Mouse (Mus musculus) lung, postnatal 10 days (tissue): ENCODE data around the gene Fam117a.
A peak's percentile ranks its signal among the peaks of the same experiment; 100 is the strongest.

ENCODE experiments used
- DNase-seq: peaks from one replicate; pipeline ENCODE4 v3.0.0; 2021

The Fam117a gene

DNA sequence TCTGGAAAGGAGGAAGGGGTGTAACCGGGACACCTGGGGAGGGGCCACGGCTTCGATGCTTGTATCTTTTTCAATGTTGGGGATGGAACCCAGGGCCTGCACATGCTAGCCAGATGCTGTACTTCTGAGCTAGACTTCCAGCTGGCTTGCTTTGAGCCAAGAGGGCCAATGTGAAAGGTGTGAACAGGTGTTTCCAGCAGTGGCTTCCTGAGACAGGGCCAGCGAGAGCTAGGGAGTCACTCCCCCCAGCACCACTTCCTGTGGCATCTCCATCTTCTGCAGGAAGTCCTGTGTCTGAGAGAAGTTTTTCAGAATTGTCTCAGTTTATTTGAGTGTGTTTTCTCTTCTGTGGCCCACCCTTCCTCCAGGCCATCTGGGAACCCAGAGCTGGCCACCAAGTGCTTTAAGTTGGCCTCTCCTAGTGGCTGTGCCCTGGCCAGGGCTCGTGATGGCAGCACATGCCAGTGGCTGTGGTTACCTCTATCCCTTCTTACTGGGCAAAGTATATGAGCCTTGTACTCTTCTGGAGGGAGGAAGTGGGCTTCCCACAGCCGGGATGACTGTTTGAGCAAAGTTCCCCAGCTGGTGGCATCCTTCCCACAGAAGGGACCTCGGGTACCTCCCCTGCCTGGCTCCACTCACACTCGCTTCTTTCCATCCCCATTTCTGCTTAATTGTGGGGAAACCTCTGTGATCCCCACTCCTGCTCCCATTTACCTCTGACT is 30.4 kb downstream of the Fam117a start:
- no peak for DNase-seq

DNA sequence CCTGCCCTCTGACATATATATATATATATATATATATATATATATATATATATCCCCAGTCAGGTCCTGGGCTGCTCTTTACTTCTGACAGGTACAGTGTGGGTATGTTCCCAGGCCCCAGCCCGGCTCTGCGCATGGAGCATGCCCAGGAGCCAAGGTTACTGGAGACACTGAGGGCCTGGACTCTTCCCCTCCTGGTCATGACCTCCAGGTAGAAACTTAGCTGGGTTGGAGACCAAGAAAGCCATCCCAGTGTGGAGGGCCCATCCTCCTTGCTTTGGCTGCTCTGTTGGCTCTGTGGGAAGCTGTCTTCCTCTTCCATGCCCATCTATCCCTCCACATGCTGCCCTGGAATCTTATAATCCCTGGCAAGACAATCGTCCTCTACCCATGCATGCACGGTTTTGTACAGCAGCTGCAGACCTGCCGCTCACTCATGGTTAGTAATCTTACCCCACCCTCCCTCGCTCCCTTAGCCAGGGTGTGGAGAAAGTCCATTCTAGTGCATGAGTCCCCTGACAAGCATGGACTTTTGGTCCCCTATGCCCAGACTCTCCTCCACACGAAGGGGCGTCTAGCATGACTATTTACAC is 31.5 kb downstream of the Fam117a start:
- DNase-seq: no peak

DNA sequence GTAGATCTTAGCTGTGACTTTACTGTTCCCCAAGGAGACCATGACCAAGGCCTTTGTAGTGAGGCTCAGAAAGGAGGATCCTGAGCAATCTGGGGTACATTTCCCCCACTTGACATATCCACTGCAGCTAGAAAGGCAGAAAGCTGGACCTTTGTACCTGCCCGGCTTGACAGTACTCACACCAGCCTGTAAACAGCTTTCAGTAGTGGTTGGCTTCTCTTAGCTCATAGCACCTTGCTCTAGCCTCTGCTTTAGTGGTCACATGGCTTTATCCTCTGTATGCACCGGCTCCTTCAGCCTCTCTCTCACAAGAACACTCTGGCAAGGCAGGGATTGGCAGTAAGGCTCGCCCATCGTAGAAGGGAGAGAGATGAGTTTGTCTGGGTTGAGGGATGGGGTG is 32.1 kb downstream of the Fam117a start:
- no peak for DNase-seq

DNA sequence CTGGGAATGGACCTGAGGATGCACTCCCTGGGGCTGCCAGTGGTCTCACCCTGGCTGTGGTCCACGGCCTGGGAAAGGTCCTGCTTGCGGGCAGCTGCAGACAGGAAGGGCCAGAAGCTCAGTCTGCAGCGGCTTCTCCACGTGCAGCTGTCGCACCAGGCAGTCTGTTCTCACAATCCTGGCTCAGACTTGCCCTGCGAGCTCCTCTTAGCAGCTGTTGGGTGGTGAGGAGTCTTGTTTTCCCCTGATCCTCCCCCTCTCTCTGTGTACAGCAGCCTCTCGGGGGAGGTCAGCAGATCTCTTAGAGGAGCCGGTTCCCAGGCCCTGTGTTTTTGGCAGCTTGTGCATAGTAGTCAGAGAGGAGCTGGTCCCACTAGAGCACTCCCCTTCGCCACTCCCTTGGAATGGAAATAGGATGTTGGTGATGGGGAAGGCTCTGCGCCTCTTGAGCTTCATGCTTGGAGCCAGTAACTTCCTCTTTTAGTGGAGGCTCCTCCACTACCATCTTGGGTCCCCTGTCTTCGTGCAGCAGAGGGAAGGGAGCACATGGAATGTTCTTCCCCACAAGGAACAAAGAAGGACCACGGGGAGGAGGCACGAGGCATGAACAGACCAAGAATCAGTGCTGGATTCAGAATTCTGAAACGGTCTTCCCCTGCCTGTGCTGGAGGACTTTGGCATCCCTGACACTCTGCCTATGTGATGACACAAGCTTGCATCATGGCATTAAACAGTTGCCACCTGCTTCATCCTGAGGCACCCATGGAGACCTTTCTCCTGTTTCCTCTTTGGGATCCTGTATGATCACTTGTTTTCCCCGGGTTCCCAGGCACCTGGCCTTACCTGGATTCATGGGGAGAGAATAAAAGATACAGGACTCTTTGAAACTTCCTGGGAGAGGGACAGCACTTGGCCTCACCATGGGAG is 33.4 kb downstream of the Fam117a start:
- DNase-seq: peak; percentile 78

DNA sequence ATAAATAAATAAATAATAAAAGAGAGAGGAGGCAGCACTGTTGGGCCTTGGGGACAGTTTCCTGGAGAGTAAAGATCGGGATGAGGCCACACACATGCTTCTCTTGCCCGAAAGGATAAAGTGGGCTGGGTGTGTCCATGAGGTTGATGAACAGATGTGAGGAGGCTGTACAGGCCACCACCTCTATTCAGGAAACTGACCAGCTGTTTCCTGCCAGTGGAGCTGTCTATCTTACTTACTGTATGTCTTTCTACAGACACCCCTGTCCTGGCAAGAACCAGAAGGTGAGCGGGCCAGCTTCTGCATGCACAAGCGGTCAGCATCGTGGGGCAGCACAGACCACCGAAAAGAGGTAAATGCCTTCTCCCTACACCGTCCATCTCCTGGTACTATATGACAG is 34.4 kb downstream of the Fam117a start:
- DNase-seq: no peak

DNA sequence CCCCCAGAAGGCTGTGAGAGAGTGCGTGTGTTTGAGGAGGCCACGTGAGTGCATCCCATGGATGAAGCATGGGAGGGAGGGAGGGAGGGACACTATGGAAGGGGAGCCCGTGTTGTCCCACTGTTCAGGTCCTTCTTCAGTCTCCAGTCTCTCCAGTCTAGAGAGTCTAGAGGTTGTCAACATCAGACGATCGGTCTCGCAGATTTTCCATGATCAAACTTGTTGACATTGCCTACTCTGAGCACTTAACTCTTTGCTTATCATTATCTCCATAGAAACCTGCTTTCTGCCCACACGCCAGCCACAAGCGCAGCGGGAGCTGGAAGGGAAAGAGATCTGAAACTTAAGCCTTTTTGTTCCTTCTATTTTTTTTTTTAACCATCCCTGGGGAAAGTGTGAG is 42.1 kb downstream of the Fam117a start:
- DNase-seq: no peak

DNA sequence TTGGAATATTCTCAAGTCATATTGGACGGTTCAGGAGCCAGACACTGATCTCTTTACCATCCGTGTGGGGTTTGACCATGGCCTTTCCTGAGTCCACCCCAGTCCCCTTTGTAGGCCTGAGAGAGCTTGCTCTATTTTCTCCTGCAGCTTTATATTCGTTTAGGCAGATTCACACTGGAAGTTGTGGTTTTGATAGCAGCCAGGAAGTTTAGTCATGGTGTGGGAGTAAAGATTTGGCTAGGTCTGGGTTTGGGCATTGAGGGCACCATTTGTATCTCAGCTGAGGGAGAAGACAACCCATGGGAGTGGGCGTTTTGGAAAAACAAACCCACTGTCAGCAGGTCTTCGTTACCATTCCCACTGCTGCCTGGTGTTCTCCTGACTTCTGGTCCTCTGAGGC is 42.7 kb downstream of the Fam117a start:
- no peak for DNase-seq

DNA sequence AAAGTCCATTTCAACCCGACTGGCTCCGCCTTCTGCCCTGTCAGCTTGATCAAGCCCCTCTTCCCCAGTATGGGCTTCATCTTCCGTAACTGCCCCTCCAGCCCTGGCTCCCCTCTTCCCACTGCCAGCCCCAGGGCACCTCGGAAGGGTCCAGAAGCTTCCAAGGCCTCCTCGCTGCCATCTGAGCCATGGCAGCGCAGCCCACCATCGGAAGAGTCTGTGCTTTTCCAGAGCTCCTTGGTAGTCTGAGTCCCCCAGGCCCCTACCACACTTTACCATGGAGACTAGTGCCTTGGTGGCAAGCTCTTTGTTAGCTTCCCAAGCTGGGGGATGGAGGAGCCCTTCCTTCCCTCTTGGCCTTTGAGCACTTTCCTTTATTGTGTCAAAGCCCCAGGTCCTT is 43.9 kb downstream of the Fam117a start:
- no peak for DNase-seq

DNA sequence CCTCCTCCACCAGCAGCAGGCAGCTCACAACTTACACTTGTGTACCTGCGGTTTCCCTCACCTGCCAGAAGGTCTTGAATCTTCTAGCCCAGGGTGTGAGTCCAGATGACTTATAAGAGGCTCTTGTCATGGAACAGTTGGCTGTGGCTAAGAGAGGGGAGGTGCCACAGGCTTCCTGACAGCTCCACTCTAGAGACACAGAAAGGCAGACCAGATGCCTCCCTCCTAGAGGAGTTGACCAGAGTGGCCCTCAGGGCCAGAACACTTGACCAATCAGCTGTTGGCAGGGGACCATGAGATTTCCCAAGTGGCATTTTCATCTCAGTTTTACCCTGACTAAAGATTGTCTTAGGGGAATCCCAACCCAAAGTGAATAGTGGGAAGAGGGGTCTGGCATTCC is 44.3 kb downstream of the Fam117a start:
- peak; percentile 29 for DNase-seq

DNA sequence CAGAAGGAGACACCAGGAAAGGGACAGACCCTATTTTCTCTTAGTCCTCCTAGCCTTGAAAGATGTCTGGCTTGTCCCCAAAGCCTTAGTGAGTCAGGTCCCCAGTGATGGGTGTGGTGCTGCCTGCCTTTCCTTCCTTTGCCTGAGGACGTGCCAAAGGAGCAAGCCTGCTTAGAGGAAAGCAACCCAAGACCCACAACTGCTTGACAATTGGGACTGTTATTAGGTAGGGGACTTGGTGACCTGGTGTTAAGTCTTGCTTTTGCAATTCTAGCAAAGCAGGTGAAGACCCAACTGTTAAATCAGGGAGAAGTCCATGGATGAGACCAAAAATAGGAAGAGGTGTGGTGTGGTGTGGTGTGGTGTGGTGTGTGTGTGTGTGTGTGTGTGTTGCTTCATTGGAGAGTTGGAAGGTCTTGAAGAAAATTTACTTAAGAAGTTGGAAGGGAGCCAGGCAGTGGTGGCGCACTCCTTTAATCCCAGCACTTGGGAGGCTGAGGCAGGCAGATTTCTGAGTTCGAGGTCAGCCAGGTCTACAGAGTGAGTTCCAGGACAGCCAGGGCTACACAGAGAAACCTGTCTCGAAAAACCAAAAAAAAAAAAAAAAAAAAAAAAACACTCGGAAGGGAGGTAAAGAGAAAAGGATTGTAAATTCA is 46.6 kb downstream of the Fam117a start:
- peak; percentile 48 for DNase-seq

DNA sequence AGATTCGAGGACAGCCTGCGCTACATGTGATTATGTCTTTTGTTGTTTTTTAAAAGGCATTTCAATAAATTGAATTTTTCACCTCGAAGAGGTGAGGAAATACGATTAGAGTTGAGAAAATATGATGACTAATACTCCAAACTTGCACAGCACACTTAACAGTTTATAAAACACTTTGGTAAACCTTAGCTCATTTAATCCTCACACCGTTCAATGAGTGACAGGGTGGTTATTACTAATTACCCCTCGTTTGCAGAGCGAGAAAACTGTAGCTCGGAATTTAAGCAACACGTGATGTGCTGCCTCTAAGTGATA is 47.1 kb downstream of the Fam117a start:
- DNase-seq: no peak

DNA sequence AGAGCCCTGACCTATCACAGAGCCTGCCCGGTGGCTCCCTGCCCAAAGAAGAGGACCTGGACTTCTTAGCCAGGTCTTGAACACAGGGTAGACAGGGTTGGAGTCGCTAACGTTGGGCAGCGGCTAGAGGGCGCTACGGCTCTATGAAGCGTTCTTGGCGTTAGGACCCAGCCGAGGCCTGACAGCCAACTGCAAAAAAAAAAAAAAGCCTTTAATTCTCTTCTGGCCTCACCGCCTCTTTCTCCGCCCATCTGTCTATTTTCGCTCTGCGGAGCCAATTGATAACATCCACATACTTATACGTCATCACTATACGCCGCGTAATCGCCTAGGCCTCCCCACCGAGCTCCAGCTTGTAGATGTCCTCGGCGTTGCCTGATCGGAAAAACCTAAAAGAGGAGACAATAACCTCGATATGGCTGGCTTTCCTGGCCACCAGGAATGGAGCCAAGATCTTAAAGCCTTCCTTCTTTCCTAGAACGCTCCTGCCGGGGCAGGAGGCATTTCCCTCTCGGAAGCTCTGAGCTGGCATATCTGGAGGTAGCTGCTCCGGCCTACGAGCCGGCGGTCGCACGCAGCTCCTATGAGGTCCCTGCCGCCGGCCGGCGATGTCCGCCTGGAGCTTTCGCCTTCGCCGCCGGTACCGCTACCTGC is 47.6 kb downstream of the Fam117a start, which contains the start of gene Slc35b1:
TSS of gene Slc35b1 (plus strand) at position 374 of the 654 bp plus-strand sequence.
- DNase-seq: peak; percentile 97

DNA sequence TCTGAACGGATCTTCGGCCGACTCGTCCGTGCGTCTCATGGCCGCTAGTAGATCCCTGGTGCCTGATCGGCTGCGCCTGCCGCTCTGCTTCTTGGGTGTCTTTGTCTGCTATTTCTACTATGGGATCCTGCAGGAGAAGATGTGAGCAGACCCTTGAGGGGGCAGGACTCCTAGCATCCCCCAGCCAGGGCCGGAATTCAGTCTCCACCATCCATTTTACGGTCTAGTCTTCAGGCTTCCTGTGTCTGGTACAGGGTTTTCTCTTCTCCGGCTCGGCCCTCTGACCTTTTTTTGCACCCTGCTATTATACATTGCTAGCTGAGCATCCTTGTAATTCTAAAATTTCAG is 48.1 kb downstream of the Fam117a start:
- no peak for DNase-seq

DNA sequence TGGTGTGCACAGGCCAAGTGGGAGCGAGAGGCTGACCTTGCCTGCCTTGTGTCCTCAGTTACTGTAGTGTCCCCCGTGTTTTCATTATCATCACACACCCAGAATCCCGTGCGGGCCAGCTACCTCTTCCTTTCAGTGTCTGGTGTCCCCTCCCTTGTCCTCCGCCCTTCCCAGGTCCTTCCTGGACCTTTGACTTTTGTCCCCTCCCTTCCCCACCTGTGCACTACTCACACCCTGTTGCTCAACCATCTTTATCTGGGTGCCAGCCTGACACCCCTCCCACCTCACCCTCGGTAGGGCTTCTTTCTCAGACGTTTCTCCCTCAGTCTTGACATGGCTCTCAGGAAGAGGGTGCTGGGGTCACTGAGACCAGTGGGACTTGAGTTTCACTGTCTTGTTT is 50.5 kb downstream of the Fam117a start:
- DNase-seq: no peak

DNA sequence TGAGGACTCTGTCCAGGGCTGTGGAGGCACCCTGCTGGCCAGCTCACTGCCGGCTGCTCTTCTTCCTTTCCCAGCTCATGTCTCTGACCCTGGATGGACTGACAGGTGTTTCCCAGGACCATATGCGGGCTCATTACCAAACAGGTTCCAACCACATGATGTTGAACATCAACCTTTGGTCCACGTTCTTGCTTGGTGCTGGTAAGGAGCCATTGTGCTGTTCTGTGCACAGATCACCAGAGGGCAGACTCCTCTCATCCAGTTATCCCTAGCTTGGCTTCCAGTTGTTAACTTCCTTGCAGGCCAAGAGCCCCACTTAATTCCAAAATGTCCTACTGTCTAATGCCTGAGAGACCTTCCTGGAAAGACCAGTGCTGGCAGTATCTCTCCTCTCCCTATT is 52.2 kb downstream of the Fam117a start:
- no peak for DNase-seq

DNA sequence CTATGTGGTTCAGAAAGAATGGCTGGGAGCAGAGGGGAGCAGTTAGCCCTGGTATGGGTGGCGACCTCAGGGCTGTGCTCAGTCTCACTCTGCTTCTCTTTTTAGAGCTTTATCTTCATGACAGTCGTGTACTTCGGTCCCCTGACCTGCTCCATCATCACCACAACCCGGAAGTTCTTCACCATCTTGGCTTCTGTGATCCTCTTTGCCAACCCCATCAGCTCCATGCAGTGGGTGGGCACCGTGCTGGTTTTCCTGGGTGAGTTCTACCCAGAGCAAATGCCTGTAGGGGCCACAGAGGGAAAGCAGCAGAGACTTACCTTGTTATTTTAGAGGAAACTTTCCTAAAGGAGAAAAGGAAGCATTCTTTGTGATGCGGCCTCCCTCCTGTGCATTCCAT is 53.6 kb downstream of the Fam117a start:
- no peak for DNase-seq

DNA sequence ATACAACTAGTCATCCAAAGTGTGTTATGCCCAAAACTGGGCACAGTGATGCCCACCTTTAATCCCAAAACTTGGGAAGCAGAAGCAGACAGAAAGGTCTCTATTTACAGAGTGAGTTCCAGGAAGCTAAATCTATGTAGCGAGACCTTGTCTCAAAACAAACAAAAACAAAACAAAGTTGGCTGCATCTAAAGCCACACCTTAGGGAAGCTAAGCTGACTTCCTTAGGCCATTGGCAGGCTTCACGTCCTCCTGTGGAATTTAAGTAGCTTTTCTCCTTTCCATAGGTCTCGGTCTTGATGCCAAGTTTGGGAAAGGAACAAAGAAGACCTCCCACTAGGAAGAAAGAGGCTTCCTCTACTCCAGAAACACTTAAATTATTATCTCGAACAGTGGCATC is 54.4 kb downstream of the Fam117a start:
- no peak for DNase-seq

DNA sequence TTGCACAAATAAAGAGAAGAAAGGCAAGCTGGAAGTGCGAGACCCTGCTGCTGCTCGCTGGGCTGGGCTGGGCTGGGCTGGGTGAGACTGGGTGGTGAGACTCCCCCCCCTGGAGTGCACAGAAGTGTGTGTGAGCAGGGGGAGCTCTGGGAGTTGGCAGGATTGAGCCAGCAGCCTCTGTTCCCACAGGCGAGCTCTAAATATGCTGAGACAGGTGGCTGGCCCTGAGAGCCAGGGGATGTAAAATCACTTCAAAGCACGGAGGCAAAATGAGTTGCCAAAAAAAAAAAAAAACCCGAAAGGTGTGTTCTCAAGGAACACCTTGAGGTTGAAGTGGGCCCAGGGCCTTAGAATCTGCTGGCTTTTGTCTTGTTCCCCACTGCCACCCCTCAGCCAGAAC is 54.9 kb downstream of the Fam117a start:
- no peak for DNase-seq

DNA sequence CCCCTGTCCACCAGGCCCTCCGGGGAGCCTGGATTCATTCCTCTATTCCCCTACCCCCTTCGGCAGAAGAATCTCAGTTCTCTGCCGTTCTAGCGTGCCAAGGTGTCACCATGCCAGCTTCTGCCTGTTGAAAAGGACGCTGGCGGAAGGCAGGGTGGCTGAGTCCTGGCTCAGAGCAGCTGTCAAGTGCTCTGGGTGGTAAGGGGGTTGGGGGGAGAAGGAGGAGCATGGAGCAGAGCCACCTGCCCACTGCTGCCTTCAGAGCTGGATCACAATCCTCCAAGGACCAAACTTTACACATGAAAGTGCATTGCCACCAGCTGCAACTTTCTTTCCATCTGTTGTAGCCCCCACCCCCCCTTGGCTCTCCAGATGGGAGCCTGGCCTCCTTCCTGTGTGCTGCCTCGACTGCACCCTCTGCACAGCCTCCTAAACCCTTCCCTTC is 55.4 kb downstream of the Fam117a start:
- DNase-seq: no peak

DNA sequence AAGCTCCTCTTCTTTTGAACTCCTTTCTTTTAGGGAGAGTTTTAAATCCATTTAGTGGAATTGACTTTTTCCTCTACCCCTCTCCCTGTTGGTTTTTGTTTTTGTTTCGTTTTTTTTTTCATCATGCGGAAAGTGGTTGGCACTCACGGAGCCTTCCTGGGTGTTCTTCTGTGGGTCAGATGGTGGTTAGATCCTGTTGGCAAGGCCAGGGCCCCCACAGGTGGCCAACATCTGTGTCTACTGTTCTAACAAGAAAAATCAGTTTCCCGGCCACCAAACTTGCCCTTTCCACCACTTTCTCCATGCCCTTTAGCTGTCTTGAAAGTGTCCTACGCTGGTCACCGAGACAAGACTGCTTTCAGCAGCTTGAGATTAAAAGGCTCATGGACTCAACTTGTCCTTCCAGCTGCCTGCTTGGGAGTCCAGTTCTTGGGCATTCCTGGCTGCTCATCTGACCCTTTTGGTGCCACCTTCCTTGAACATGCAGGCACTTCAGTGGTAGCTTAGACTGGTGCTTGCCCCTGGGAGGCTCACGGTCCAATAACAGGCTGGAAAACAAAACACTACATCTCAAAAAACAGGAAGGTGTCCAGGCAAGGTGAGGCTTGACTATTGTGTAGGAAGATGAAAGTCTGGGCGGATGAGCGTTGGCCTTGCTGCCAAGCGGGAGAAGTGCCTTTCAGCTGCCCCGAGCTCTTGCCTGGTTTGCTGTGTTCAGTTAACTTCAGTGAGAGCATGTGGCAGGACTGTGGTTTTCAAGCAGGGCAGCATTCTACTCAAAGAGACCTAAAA is 56.1 kb downstream of the Fam117a start:
- DNase-seq: no peak

DNA sequence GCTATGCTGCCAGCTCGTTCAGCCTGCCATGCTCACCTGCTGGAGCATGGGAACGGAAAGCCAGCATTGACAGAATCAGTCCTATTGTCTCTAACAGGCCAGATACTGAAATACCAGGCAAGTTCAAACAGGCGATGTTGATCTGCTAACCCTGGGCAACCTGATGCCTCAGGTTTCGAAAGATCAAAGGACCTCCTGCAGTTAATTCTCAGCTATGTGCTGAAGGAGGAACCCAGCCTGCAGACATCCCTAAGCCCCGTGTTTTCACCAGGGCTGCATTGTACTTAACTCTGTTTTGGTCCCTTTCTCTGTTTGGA is 56.6 kb downstream of the Fam117a start:
- DNase-seq: no peak

DNA sequence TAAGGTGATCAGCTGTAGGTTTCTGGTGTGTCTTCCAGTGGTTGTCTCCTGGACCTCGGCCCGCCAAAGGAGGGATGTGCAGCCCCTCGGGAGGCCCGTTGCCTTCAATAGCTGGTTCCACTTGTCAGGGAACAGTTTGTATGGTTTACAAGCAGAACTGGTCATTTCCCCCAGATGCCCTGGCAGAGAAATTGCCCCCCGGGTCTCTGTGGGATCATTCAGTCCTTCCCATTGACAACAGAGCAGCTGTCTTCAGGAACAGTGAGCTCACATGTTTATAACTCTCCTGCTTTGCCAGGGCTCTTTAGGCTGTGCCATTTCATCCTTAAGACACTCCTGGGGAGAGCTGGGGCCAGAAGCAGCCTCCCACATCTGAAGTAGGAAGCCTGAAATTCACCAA is 57.3 kb downstream of the Fam117a start:
- DNase-seq: no peak
